Mouse (Mus musculus) hindlimb bud, embryonic 11.5 days (tissue): ENCODE data around the gene Mmp23.
A peak's percentile ranks its signal among the peaks of the same experiment; 100 is the strongest.

Source experiments
- DNase-seq: peaks from one replicate; pipeline ENCODE4 v3.0.0-alpha.2; 2012; ENCODE audit warnings: low read depth, low spot score; ENCODE audit errors: extremely low spot score

Gene Mmp23

GRCm38 (mm10) chr4:155602753-155603152, 50.4 kb downstream of the Mmp23 start:
- DNase-seq, result no peak

- DNase-seq, result no peak
Observed at GRCm38 (mm10) chr4:155601997-155602456, 51.2 kb downstream of the Mmp23 start.

GRCm38 (mm10) chr4:155601091-155601996, 51.8 kb downstream of the Mmp23 start, which contains the start of gene Slc35e2:
TSS of gene Slc35e2 (plus strand) at chr4:155601416.
- peak; percentile 70 for DNase-seq
